Mouse (Mus musculus): ENCODE data around the gene Aox1. TPM values are rescaled to one million over a fixed set of nuclear protein-coding genes. Genes with fewer than 3 reads are reported as not detected.

Aox1 gene
- polyA plus RNA-seq, 1 experiment from 2014 or later = 0.08 TPM

DNA sequence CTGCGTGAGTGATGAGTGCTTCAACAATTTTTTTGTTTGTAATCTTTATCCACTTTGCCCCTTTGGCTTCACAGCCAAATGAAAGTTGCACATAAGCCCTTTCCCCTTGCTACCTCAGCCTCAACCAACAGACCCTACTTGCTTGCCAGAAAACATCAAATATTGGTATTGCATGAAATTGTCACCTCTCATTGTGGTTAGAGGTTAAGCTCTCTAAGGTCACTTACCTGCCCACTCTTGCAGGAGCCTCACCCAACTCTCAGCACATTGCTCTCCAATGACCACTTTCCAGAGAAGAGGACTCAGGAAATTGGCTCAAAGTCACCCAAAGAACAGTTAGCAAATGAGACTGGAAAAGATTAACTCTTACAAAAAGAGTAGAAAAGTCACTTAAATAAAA lies 41.8 kb downstream of the Aox1 start:
- Histone ChIP-seq H3K36me3 (ENCODE audit: control insufficient read depth, insufficient read depth) (no peaks in the 10 kb centered on the region), H3K27ac (ENCODE audit: low read depth, low read length) (no peak overlapping the region), H3K27me3 (replicated peaks; ENCODE audit: control insufficient read depth, insufficient read depth, low read length) (no peaks in the 10 kb centered on the region), H3K4me1 (replicated peaks; ENCODE audit: control insufficient read depth, insufficient read depth, low read length) (no peaks in the 10 kb centered on the region), H3K9ac (ENCODE audit: low read depth, low read length) (no peak overlapping the region), H3K4me3 (ENCODE audit: low read depth, low read length) (no peak overlapping the region), H3K9me3 (ENCODE audit: control insufficient read depth) (no peaks in the 10 kb centered on the region), H3K4me2 (replicated peaks; ENCODE audit: low read depth) (no peak overlapping the region)
- WGBS = 77% methylated on average over 1 of the region's 1 CpGs
- no peak for ATAC-seq
- TF ChIP-seq CTCF (IDR thresholded peaks at IDR 0.05; ENCODE audit: low read depth) = no peak

DNA sequence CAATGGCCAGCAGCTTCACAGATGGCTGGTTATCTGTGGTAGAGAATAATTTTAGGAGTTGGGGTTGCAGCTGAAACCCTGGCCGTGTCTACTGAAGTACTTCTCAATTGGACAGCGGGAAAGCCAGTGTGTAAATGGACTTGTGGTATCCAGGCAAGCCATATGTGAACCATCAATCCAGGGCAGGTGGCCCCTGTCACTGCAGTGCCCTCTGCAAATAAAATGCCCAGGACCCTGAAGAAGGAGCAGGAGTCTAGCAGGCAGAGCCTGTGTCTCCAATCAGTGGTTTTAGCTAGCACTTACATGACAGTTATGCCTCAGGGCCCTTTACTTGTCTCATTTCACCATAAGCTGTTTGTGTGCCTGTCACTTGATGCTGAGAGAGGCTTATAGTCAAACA lies 42.7 kb downstream of the Aox1 start:
- Histone ChIP-seq H3K4me2 (replicated peaks; ENCODE audit: low read depth) (no peak overlapping the region), H3K4me3 (ENCODE audit: low read depth, low read length) (no peak overlapping the region), H3K27ac (ENCODE audit: low read depth, low read length) (no peak overlapping the region), H3K36me3 (ENCODE audit: control insufficient read depth, insufficient read depth) (no peaks in the 10 kb centered on the region), H3K27me3 (replicated peaks; ENCODE audit: control insufficient read depth, insufficient read depth, low read length) (no peaks in the 10 kb centered on the region), H3K9ac (ENCODE audit: low read depth, low read length) (no peak overlapping the region), H3K9me3 (ENCODE audit: control insufficient read depth) (no peaks in the 10 kb centered on the region), H3K4me1 (replicated peaks; ENCODE audit: control insufficient read depth, insufficient read depth, low read length) (no peaks in the 10 kb centered on the region)
- WGBS = 84% methylated on average over 2 of the region's 2 CpGs
- TF ChIP-seq CTCF (IDR thresholded peaks at IDR 0.05; ENCODE audit: low read depth) = no peak
- no peak for ATAC-seq

- Histone ChIP-seq H3K27me3 (replicated peaks; ENCODE audit: control insufficient read depth, insufficient read depth, low read length) (no peaks in the 10 kb centered on the region), H3K4me1 (replicated peaks; ENCODE audit: control insufficient read depth, insufficient read depth, low read length) (no peaks in the 10 kb centered on the region), H3K27ac (ENCODE audit: low read depth, low read length) (no peak overlapping the region), H3K4me3 (ENCODE audit: low read depth, low read length) (no peak overlapping the region), H3K4me2 (replicated peaks; ENCODE audit: low read depth) (no peak overlapping the region), H3K9me3 (ENCODE audit: control insufficient read depth) (no peaks in the 10 kb centered on the region), H3K36me3 (ENCODE audit: control insufficient read depth, insufficient read depth) (no peaks in the 10 kb centered on the region), H3K9ac (ENCODE audit: low read depth, low read length) (no peak overlapping the region)
- ATAC-seq = no peak
- WGBS = 75% methylated on average over 12 of the region's 12 CpGs
- TF ChIP-seq CTCF (IDR thresholded peaks at IDR 0.05; ENCODE audit: low read depth) = no peak
Observed at GRCm38 (mm10) chr1:58072991-58073730, 43.4 kb downstream of the Aox1 start.

- H3K27ac ChIP-seq (ENCODE audit: low read depth, low read length) = no peak overlapping the region
- H3K9ac ChIP-seq (ENCODE audit: low read depth, low read length) = no peak overlapping the region
- no peak overlapping the region for H3K4me3 ChIP-seq (ENCODE audit: low read depth, low read length)
- no peaks in the 10 kb centered on the region for H3K36me3 ChIP-seq (ENCODE audit: control insufficient read depth, insufficient read depth)
- H3K4me1 ChIP-seq (replicated peaks; ENCODE audit: control insufficient read depth, insufficient read depth, low read length) = no peaks in the 10 kb centered on the region
- H3K9me3 ChIP-seq (ENCODE audit: control insufficient read depth) = no peaks in the 10 kb centered on the region
- TF ChIP-seq CTCF (IDR thresholded peaks at IDR 0.05; ENCODE audit: low read depth) = no peak
- H3K27me3 ChIP-seq (replicated peaks; ENCODE audit: control insufficient read depth, insufficient read depth, low read length) = no peaks in the 10 kb centered on the region
- no peak for ATAC-seq
- H3K4me2 ChIP-seq (replicated peaks; ENCODE audit: low read depth) = no peak overlapping the region
- WGBS = 93% methylated on average over 2 of the region's 2 CpGs
Observed at GRCm38 (mm10) chr1:58074266-58074665, 44.5 kb downstream of the Aox1 start.

GRCm38 (mm10) chr1:58077882-58078281 lies 48.2 kb downstream of the Aox1 start:
- ATAC-seq = no peak
- H3K27ac ChIP-seq (ENCODE audit: low read depth, low read length) = no peak overlapping the region

DNA sequence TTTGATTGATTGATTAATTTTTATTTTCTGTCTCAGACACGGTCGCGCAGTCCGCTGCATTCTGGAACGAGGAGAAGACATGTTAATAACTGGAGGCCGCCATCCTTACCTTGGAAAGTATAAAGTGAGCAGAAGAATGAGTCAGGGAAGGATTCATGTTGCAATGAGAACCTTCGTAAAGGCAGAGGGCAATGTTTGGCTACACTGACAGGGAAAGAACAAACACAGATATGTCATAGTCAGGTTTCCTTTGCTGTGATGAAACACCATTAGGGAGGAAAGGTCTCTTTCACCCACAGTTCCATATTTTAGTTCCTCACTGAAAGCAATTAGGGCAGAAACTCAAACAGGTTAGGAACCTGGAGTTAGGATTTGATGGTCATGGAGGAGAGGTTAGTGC lies 48.7 kb downstream of the Aox1 start:
- no peaks in the 10 kb centered on the region for H3K4me1 ChIP-seq (replicated peaks; ENCODE audit: control insufficient read depth, insufficient read depth, low read length)
- no peak overlapping the region for H3K4me3 ChIP-seq (ENCODE audit: low read depth, low read length)
- H3K27me3 ChIP-seq (replicated peaks; ENCODE audit: control insufficient read depth, insufficient read depth, low read length) = no peaks in the 10 kb centered on the region
- no peak overlapping the region for H3K4me2 ChIP-seq (replicated peaks; ENCODE audit: low read depth)
- ATAC-seq = no peak
- no peak overlapping the region for H3K27ac ChIP-seq (ENCODE audit: low read depth, low read length)
- no peaks in the 10 kb centered on the region for H3K36me3 ChIP-seq (ENCODE audit: control insufficient read depth, insufficient read depth)
- 75% methylated on average over 7 of the region's 7 CpGs for WGBS
- TF ChIP-seq CTCF (IDR thresholded peaks at IDR 0.05; ENCODE audit: low read depth) = no peak
- H3K9me3 ChIP-seq (ENCODE audit: control insufficient read depth) = no peaks in the 10 kb centered on the region
- no peak overlapping the region for H3K9ac ChIP-seq (ENCODE audit: low read depth, low read length)

More at GRCm38 (mm10) chr1:58077882-58078281, 48.2 kb downstream of the Aox1 start:
- Histone ChIP-seq H3K27me3 (replicated peaks; ENCODE audit: control insufficient read depth, insufficient read depth, low read length) (no peaks in the 10 kb centered on the region), H3K36me3 (ENCODE audit: control insufficient read depth, insufficient read depth) (no peaks in the 10 kb centered on the region), H3K4me2 (replicated peaks; ENCODE audit: low read depth) (no peak overlapping the region), H3K4me3 (ENCODE audit: low read depth, low read length) (no peak overlapping the region), H3K9ac (ENCODE audit: low read depth, low read length) (no peak overlapping the region), H3K4me1 (replicated peaks; ENCODE audit: control insufficient read depth, insufficient read depth, low read length) (no peaks in the 10 kb centered on the region), H3K9me3 (ENCODE audit: control insufficient read depth) (no peaks in the 10 kb centered on the region)
- no peak for TF ChIP-seq CTCF (IDR thresholded peaks at IDR 0.05; ENCODE audit: low read depth)

Data from intestine, postnatal 0 days (tissue).